Mouse (Mus musculus): Measurements from ENCODE around the gene Cited4. TPM values are rescaled to one million over a fixed set of nuclear protein-coding genes. Genes with fewer than 3 reads are reported as not detected.
A peak's percentile ranks its signal among the peaks of the same experiment; 100 is the strongest.

The Cited4 gene
- 0.46 and 0.79 TPM in 2 replicates for polyA plus RNA-seq (2015; fragmentation: Nextera tagmentation; extraction: Ambion mirVana)

- Histone ChIP-seq H3K4me3 (replicated peaks; ENCODE audit: low read length) (peak within 1 kb of the TSS; percentile 57), H3K4me1 (replicated peaks; ENCODE audit: control insufficient read depth, insufficient read depth, low read length) (peaks cover 13% of the 10 kb centered on the region), H3K4me2 (ENCODE audit: low read length) (peak within 1 kb of the TSS; percentile 99), H3K27ac (ENCODE audit: low read length) (no peak within 1 kb of the TSS), H3K36me3 (ENCODE audit: control insufficient read depth, insufficient read depth) (no peaks in the 10 kb centered on the region), H3K9ac (replicated peaks; ENCODE audit: low read depth, low read length) (peak within 1 kb of the TSS; percentile 51), H3K27me3 (replicated peaks; ENCODE audit: control insufficient read depth, insufficient read depth, low read length) (peaks cover 9% of the 10 kb centered on the region; the same call in 1 of the 2 replicates), H3K9me3 (ENCODE audit: control insufficient read depth, low read length) (no peaks in the 10 kb centered on the region)
- ATAC-seq: peak; percentile 81
- under 1% methylated on average over 50 of the region's 50 CpGs for WGBS
These were observed at the start of gene Cited4 for GRCm38 (mm10) chr4:120666358-120667024. Gene Cited4, plus strand, starts transcription at chr4:120666572.

- H3K4me1 ChIP-seq (replicated peaks; ENCODE audit: control insufficient read depth, insufficient read depth, low read length): no peaks in the 10 kb centered on the region
- 90% methylated on average over 6 of the region's 6 CpGs for WGBS
- H3K4me3 ChIP-seq (replicated peaks; ENCODE audit: low read length): no peak overlapping the region
- no peaks in the 10 kb centered on the region for H3K36me3 ChIP-seq (ENCODE audit: control insufficient read depth, insufficient read depth)
- H3K9me3 ChIP-seq (ENCODE audit: control insufficient read depth, low read length): no peaks in the 10 kb centered on the region
- no peak overlapping the region for H3K27ac ChIP-seq (ENCODE audit: low read length)
- no peak overlapping the region for H3K9ac ChIP-seq (replicated peaks; ENCODE audit: low read depth, low read length)
- H3K27me3 ChIP-seq (replicated peaks; ENCODE audit: control insufficient read depth, insufficient read depth, low read length): no peaks in the 10 kb centered on the region
- no peak overlapping the region for H3K4me2 ChIP-seq (ENCODE audit: low read length)
- no peak for ATAC-seq
These were observed 38.6 kb upstream of the Cited4 start for GRCm38 (mm10) chr4:120627728-120628127.

GRCm38 (mm10) chr4:120630218-120630931 lies 36.0 kb upstream of the Cited4 start:
- Histone ChIP-seq H3K9ac (replicated peaks; ENCODE audit: low read depth, low read length) (no peak overlapping the region), H3K4me3 (replicated peaks; ENCODE audit: low read length) (no peak overlapping the region), H3K36me3 (ENCODE audit: control insufficient read depth, insufficient read depth) (no peaks in the 10 kb centered on the region), H3K27ac (ENCODE audit: low read length) (no peak overlapping the region), H3K9me3 (ENCODE audit: control insufficient read depth, low read length) (no peaks in the 10 kb centered on the region), H3K27me3 (replicated peaks; ENCODE audit: control insufficient read depth, insufficient read depth, low read length) (no peaks in the 10 kb centered on the region), H3K4me1 (replicated peaks; ENCODE audit: control insufficient read depth, insufficient read depth, low read length) (no peaks in the 10 kb centered on the region), H3K4me2 (ENCODE audit: low read length) (no peak overlapping the region)
- no peak for ATAC-seq
- WGBS: 87% methylated on average over 8 of the region's 8 CpGs

GRCm38 (mm10) chr4:120631828-120632227 lies 34.5 kb upstream of the Cited4 start:
- Histone ChIP-seq H3K4me2 (ENCODE audit: low read length) (no peak overlapping the region), H3K9me3 (ENCODE audit: control insufficient read depth, low read length) (no peaks in the 10 kb centered on the region), H3K27me3 (replicated peaks; ENCODE audit: control insufficient read depth, insufficient read depth, low read length) (no peaks in the 10 kb centered on the region), H3K36me3 (ENCODE audit: control insufficient read depth, insufficient read depth) (no peaks in the 10 kb centered on the region), H3K4me1 (replicated peaks; ENCODE audit: control insufficient read depth, insufficient read depth, low read length) (no peaks in the 10 kb centered on the region), H3K9ac (replicated peaks; ENCODE audit: low read depth, low read length) (no peak overlapping the region), H3K4me3 (replicated peaks; ENCODE audit: low read length) (no peak overlapping the region), H3K27ac (ENCODE audit: low read length) (no peak overlapping the region)
- ATAC-seq: no peak
- WGBS: 79% methylated on average over 6 of the region's 6 CpGs

- no peaks in the 10 kb centered on the region for H3K4me1 ChIP-seq (replicated peaks; ENCODE audit: control insufficient read depth, insufficient read depth, low read length)
- H3K36me3 ChIP-seq (ENCODE audit: control insufficient read depth, insufficient read depth): no peaks in the 10 kb centered on the region
- H3K4me3 ChIP-seq (replicated peaks; ENCODE audit: low read length): no peak overlapping the region
- no peaks in the 10 kb centered on the region for H3K27me3 ChIP-seq (replicated peaks; ENCODE audit: control insufficient read depth, insufficient read depth, low read length)
- 82% methylated on average over 2 of the region's 2 CpGs for WGBS
- no peak for ATAC-seq
- no peak overlapping the region for H3K4me2 ChIP-seq (ENCODE audit: low read length)
- H3K9me3 ChIP-seq (ENCODE audit: control insufficient read depth, low read length): no peaks in the 10 kb centered on the region
- H3K9ac ChIP-seq (replicated peaks; ENCODE audit: low read depth, low read length): no peak overlapping the region
- no peak overlapping the region for H3K27ac ChIP-seq (ENCODE audit: low read length)
These were observed 31.0 kb upstream of the Cited4 start for GRCm38 (mm10) chr4:120635351-120635750.

GRCm38 (mm10) chr4:120641946-120642345 lies 24.4 kb upstream of the Cited4 start:
- Histone ChIP-seq H3K4me2 (ENCODE audit: low read length) (no peak overlapping the region), H3K4me1 (replicated peaks; ENCODE audit: control insufficient read depth, insufficient read depth, low read length) (no peaks in the 10 kb centered on the region), H3K4me3 (replicated peaks; ENCODE audit: low read length) (no peak overlapping the region), H3K27ac (ENCODE audit: low read length) (no peak overlapping the region), H3K9me3 (ENCODE audit: control insufficient read depth, low read length) (no peaks in the 10 kb centered on the region), H3K9ac (replicated peaks; ENCODE audit: low read depth, low read length) (no peak overlapping the region), H3K27me3 (replicated peaks; ENCODE audit: control insufficient read depth, insufficient read depth, low read length) (no peaks in the 10 kb centered on the region), H3K36me3 (ENCODE audit: control insufficient read depth, insufficient read depth) (no peaks in the 10 kb centered on the region)
- no peak for ATAC-seq
- WGBS: 88% methylated on average over 6 of the region's 6 CpGs

GRCm38 (mm10) chr4:120643899-120644298 lies 22.5 kb upstream of the Cited4 start:
- no peaks in the 10 kb centered on the region for H3K4me1 ChIP-seq (replicated peaks; ENCODE audit: control insufficient read depth, insufficient read depth, low read length)
- 82% methylated on average over 3 of the region's 3 CpGs for WGBS
- no peak overlapping the region for H3K4me2 ChIP-seq (ENCODE audit: low read length)
- no peak overlapping the region for H3K9ac ChIP-seq (replicated peaks; ENCODE audit: low read depth, low read length)
- no peak for ATAC-seq
- no peak overlapping the region for H3K4me3 ChIP-seq (replicated peaks; ENCODE audit: low read length)
- H3K27me3 ChIP-seq (replicated peaks; ENCODE audit: control insufficient read depth, insufficient read depth, low read length): 0 out of 2 replicates have a peak, but pooled peaks cover 3% of the 10 kb centered on the region
- H3K36me3 ChIP-seq (ENCODE audit: control insufficient read depth, insufficient read depth): no peaks in the 10 kb centered on the region
- H3K9me3 ChIP-seq (ENCODE audit: control insufficient read depth, low read length): no peaks in the 10 kb centered on the region
- H3K27ac ChIP-seq (ENCODE audit: low read length): no peak overlapping the region

- Histone ChIP-seq H3K9me3 (ENCODE audit: control insufficient read depth, low read length) (no peaks in the 10 kb centered on the region), H3K4me1 (replicated peaks; ENCODE audit: control insufficient read depth, insufficient read depth, low read length) (peaks cover 12% of the 10 kb centered on the region), H3K4me3 (replicated peaks; ENCODE audit: low read length) (peak overlapping the region; percentile 63), H3K4me2 (ENCODE audit: low read length) (peak overlapping the region; percentile 97), H3K9ac (replicated peaks; ENCODE audit: low read depth, low read length) (peak overlapping the region; percentile 79), H3K27ac (ENCODE audit: low read length) (no peak overlapping the region), H3K36me3 (ENCODE audit: control insufficient read depth, insufficient read depth) (no peaks in the 10 kb centered on the region), H3K27me3 (replicated peaks; ENCODE audit: control insufficient read depth, insufficient read depth, low read length) (0 out of 2 replicates have a peak, but pooled peaks cover 3% of the 10 kb centered on the region)
- ATAC-seq: peak; percentile 93
- WGBS: 4% methylated on average over 52 of the region's 55 CpGs
These were observed 16.8 kb upstream of the Cited4 start for GRCm38 (mm10) chr4:120649369-120650207.

GRCm38 (mm10) chr4:120650208-120650592 lies 16.2 kb upstream of the Cited4 start:
- H3K4me2 ChIP-seq (ENCODE audit: low read length): peak overlapping the region; percentile 97
- WGBS: 20% methylated on average over 7 of the region's 7 CpGs

More at GRCm38 (mm10) chr4:120650208-120650592, 16.2 kb upstream of the Cited4 start:
- Histone ChIP-seq H3K27me3 (replicated peaks; ENCODE audit: control insufficient read depth, insufficient read depth, low read length) (0 out of 2 replicates have a peak, but pooled peaks cover 3% of the 10 kb centered on the region), H3K4me3 (replicated peaks; ENCODE audit: low read length) (peak overlapping the region; percentile 63), H3K4me1 (replicated peaks; ENCODE audit: control insufficient read depth, insufficient read depth, low read length) (peaks cover 12% of the 10 kb centered on the region), H3K9ac (replicated peaks; ENCODE audit: low read depth, low read length) (peak overlapping the region; percentile 79), H3K9me3 (ENCODE audit: control insufficient read depth, low read length) (no peaks in the 10 kb centered on the region), H3K36me3 (ENCODE audit: control insufficient read depth, insufficient read depth) (no peaks in the 10 kb centered on the region), H3K27ac (ENCODE audit: low read length) (no peak overlapping the region)
- peak; percentile 35 for ATAC-seq

Data from forebrain, embryonic 16.5 days (tissue).